9 mouse cellular contexts compared by ENCODE assay signal in genomic region chr5:133482291-133483086, GRCm38 (mm10).
A peak's percentile ranks its signal among the peaks of the same experiment; 100 is the strongest.
DNase-seq lines count a peak whose midpoint lies in the region; ATAC-seq lines count a peak whose summit lies in the region.
"Had no signal": no experiment of that assay in that cellular context is flagged by ENCODE, and none has a peak within 500 bp of the region (broad histone marks: within the 10 kb centered on the region; RNA-seq: fewer than 3 reads in every experiment).

No protein-coding gene starts in this region.

- 37% methylated on average over 14 of the region's 14 CpGs for WGBS in hindbrain, embryonic 10.5 days
- 38% methylated on average over 14 of the region's 14 CpGs for WGBS in hindbrain, embryonic 14.5 days
- 22% methylated on average over 14 of the region's 14 CpGs for WGBS in embryonic facial prominence, embryonic 11.5 days
- WGBS in heart, embryonic 14.5 days, result 48% methylated on average over 14 of the region's 14 CpGs
- 67% methylated on average over 14 of the region's 14 CpGs for WGBS in kidney, embryonic 16.5 days

- no peak overlapping the region for H3K27ac ChIP-seq in hindbrain, embryonic 10.5 days
- H3K27ac ChIP-seq in hindbrain, embryonic 14.5 days, result no peak overlapping the region
- peak overlapping the region; percentile 17 for H3K27ac ChIP-seq in embryonic facial prominence, embryonic 11.5 days (replicated peaks; ENCODE audit: low read depth, low read length)
- H3K27ac ChIP-seq in heart, embryonic 14.5 days (replicated peaks in 1 of 2; ENCODE audit: control insufficient read depth in 1 of 2, insufficient read depth in 1 of 2, low read depth in 2 of 2, low read length in 2 of 2), result peak overlapping the region; percentile 52 to 73
- H3K27ac ChIP-seq in kidney, embryonic 16.5 days (ENCODE audit: low read length), result no peak overlapping the region
- H3K27ac ChIP-seq: liver, embryonic 14.5 days had no signal

- no peak overlapping the region for H3K4me3 ChIP-seq in hindbrain, embryonic 10.5 days
- no peak overlapping the region for H3K4me3 ChIP-seq in hindbrain, embryonic 14.5 days (replicated peaks; ENCODE audit: low read length)
- no peak overlapping the region for H3K4me3 ChIP-seq in embryonic facial prominence, embryonic 11.5 days (ENCODE audit: low read depth, low read length)
- no peak overlapping the region for H3K4me3 ChIP-seq in heart, embryonic 14.5 days (ENCODE audit: control insufficient read depth in 1 of 2, insufficient read depth in 1 of 2, low read depth in 1 of 2, low read length in 2 of 2)
- H3K4me3 ChIP-seq in kidney, embryonic 16.5 days (ENCODE audit: low read length), result no peak overlapping the region

- no peak overlapping the region for H3K4me2 ChIP-seq in hindbrain, embryonic 14.5 days (replicated peaks)
- no peak overlapping the region for H3K4me2 ChIP-seq in embryonic facial prominence, embryonic 11.5 days (ENCODE audit: low read depth, low read length)
- H3K4me2 ChIP-seq in heart, embryonic 14.5 days (ENCODE audit: low read length), result no peak overlapping the region
- H3K4me2 ChIP-seq in kidney, embryonic 16.5 days (replicated peaks; ENCODE audit: low read depth, low read length), result no peak overlapping the region

- no peaks in the 10 kb centered on the region for H3K36me3 ChIP-seq in hindbrain, embryonic 10.5 days
- no peaks in the 10 kb centered on the region for H3K36me3 ChIP-seq in hindbrain, embryonic 14.5 days (replicated peaks; ENCODE audit: control insufficient read depth, insufficient read depth)
- no peaks in the 10 kb centered on the region for H3K36me3 ChIP-seq in embryonic facial prominence, embryonic 11.5 days (replicated peaks; ENCODE audit: control insufficient read depth, insufficient read depth, low read depth, low read length)
- H3K36me3 ChIP-seq in heart, embryonic 14.5 days (ENCODE audit: control insufficient read depth, insufficient read depth, low read length), result no peaks in the 10 kb centered on the region
- H3K36me3 ChIP-seq in kidney, embryonic 16.5 days (ENCODE audit: insufficient read depth, low read length), result no peaks in the 10 kb centered on the region

- no peak for ATAC-seq in hindbrain, embryonic 14.5 days (ENCODE audit: low FRiP score)
- ATAC-seq in embryonic facial prominence, embryonic 11.5 days (replicated peaks; ENCODE audit: insufficient number of reproducible peaks, low FRiP score, low TSS enrichment, low read depth), result peak; percentile 62; the same call in 1 of the 2 replicates
- no peak for ATAC-seq in heart, embryonic 14.5 days (ENCODE audit: insufficient number of reproducible peaks, insufficient read depth, low FRiP score, low read depth)
- no peak for ATAC-seq in inflammation-experienced regulatory T-cells, adult 6 months
- no peak for ATAC-seq in kidney, embryonic 16.5 days (ENCODE audit: low FRiP score, low TSS enrichment)

- peak; percentile 53 for DNase-seq in hindbrain, embryonic 10.5 days (ENCODE audit: low spot score)
- no peak for DNase-seq in hindbrain, embryonic 14.5 days (ENCODE audit: low spot score)
- peak; percentile 87 for DNase-seq in embryonic facial prominence, embryonic 11.5 days (ENCODE audit: low spot score)
- DNase-seq in mesoderm, embryonic 11.5 days (ENCODE audit: low read depth, low spot score), result peak; percentile 47
- no peak for DNase-seq in testis, postnatal 10 days (ENCODE audit: low spot score)

- no peaks in the 10 kb centered on the region for H3K27me3 ChIP-seq in hindbrain, embryonic 10.5 days (ENCODE audit: insufficient read depth, poor library complexity, severe bottlenecking)
- no peaks in the 10 kb centered on the region for H3K27me3 ChIP-seq in hindbrain, embryonic 14.5 days (ENCODE audit: control insufficient read depth, insufficient read depth, low read length)
- no peaks in the 10 kb centered on the region for H3K27me3 ChIP-seq in embryonic facial prominence, embryonic 11.5 days (ENCODE audit: control insufficient read depth, insufficient read depth, low read length)
- H3K27me3 ChIP-seq in heart, embryonic 14.5 days (ENCODE audit: control insufficient read depth, insufficient read depth, low read length), result no peaks in the 10 kb centered on the region
- no peaks in the 10 kb centered on the region for H3K27me3 ChIP-seq in kidney, embryonic 16.5 days (ENCODE audit: insufficient read depth, low read length)

- no peaks in the 10 kb centered on the region for H3K9me3 ChIP-seq in hindbrain, embryonic 10.5 days
- 0 out of 2 replicates have a peak, but pooled peaks cover 3% of the 10 kb centered on the region for H3K9me3 ChIP-seq in hindbrain, embryonic 14.5 days (ENCODE audit: control insufficient read depth, low read length)
- no peaks in the 10 kb centered on the region for H3K9me3 ChIP-seq in embryonic facial prominence, embryonic 11.5 days (replicated peaks; ENCODE audit: control insufficient read depth, low read length)
- H3K9me3 ChIP-seq in heart, embryonic 14.5 days (ENCODE audit: control insufficient read depth, low read length), result no peaks in the 10 kb centered on the region
- H3K9me3 ChIP-seq in kidney, embryonic 16.5 days (ENCODE audit: low read length), result no peaks in the 10 kb centered on the region

- peaks cover 18% of the 10 kb centered on the region for H3K4me1 ChIP-seq in hindbrain, embryonic 10.5 days (replicated peaks)
- no peaks in the 10 kb centered on the region for H3K4me1 ChIP-seq in hindbrain, embryonic 14.5 days (replicated peaks; ENCODE audit: control insufficient read depth, insufficient read depth, low read length)
- H3K4me1 ChIP-seq in embryonic facial prominence, embryonic 11.5 days (ENCODE audit: control insufficient read depth, insufficient read depth, low read length), result peaks cover 5% of the 10 kb centered on the region
- H3K4me1 ChIP-seq in heart, embryonic 14.5 days (ENCODE audit: control insufficient read depth in 2 of 2, insufficient read depth in 2 of 2, low read length in 2 of 2), result peaks cover 5 to 22% of the 10 kb centered on the region in 2 experiments
- H3K4me1 ChIP-seq in kidney, embryonic 16.5 days (ENCODE audit: insufficient read depth, low read length), result no peaks in the 10 kb centered on the region

- no peak overlapping the region for H3K9ac ChIP-seq in hindbrain, embryonic 14.5 days
- no peak overlapping the region for H3K9ac ChIP-seq in embryonic facial prominence, embryonic 11.5 days (replicated peaks; ENCODE audit: low read length)
- H3K9ac ChIP-seq in heart, embryonic 14.5 days (ENCODE audit: low read length), result no peak overlapping the region
- no peak overlapping the region for H3K9ac ChIP-seq in kidney, embryonic 16.5 days (replicated peaks; ENCODE audit: low read length)
- H3K9ac ChIP-seq: liver, embryonic 14.5 days had no signal

Comparison
In these comparisons a context has a peak if more than half of its experiments do, and no peak if none do; other contexts are left out.
1. DNase-seq: peak in hindbrain, embryonic 10.5 days (single experiment), embryonic facial prominence, embryonic 11.5 days (single experiment) and mesoderm, embryonic 11.5 days (single experiment); none in hindbrain, embryonic 14.5 days (single experiment) and testis, postnatal 10 days (single experiment).
2. H3K27ac ChIP-seq: peak in embryonic facial prominence, embryonic 11.5 days (single experiment) and heart, embryonic 14.5 days (2 of 2); none in hindbrain, embryonic 10.5 days (single experiment), hindbrain, embryonic 14.5 days (single experiment) and kidney, embryonic 16.5 days (single experiment).